Mouse (Mus musculus): ENCODE data around the gene Bcl7b.
A peak's percentile ranks its signal among the peaks of the same experiment; 100 is the strongest.

The Bcl7b gene

DNA sequence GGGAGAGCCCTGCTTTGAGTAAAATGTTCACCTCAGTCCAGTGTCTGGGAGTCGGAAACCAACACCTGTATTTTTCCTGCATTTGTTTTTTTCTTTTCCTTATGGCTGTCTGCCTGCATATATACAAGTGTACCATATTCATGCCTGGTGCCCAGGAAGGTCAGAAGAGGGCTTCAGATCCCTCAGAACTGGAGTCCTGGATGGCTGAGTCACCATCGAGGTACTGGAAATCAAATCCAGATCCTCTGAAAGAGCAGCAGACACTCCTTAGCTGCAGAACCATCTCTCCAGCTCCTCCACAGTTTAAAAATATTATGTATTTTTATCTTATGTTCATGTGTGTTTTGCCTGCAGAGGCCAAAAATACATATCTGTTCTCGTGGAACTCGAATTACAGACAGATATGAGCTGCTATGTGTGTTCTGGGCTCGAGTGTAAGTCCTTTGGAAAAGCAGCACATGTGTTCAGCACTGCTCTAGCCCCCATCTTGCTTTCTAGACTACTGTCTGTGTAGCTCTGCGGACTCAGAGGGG is 3.7 kb downstream of the Bcl7b start:
- no peak for DNase-seq

DNA sequence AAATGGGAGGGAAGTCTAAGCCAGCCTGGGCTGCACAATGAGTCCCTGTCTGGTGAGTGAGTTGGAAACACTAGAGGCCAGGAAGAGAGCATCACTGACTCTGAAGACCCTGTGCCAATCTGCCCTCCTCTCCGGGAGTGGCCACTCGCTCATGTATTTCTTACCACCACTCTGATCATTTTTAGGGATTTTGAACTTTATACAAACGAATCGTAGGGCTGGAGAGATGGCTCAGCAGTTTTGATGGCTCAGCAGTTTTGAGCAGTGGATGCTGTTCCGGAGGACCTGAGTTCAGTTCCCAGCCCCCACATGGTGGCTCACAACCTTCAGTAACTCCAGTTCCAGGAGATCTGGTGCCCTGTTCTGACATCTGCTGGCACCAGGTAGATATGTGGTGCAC is 4.9 kb downstream of the Bcl7b start:
- DNase-seq = no peak

DNA sequence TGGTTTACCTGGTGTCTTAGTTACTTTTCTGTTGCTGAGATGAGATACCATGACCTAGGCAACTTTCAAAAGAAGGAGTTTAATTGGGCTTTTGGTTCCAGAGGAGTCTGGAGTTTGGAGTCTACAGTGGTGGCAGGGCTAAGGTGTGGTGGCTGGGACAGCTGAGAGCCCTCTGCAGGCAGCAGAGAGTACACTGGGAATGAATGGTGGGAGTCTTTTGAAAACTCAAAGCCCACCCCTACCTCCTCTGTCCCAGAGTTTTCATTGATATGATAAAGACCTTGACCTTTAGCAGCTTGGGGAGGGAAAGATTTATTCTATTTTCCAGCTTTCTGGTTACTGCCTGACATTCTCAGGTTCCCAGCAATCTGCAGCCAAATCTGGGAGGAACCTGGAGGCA is 7.0 kb downstream of the Bcl7b start:
- DNase-seq = no peak

DNA sequence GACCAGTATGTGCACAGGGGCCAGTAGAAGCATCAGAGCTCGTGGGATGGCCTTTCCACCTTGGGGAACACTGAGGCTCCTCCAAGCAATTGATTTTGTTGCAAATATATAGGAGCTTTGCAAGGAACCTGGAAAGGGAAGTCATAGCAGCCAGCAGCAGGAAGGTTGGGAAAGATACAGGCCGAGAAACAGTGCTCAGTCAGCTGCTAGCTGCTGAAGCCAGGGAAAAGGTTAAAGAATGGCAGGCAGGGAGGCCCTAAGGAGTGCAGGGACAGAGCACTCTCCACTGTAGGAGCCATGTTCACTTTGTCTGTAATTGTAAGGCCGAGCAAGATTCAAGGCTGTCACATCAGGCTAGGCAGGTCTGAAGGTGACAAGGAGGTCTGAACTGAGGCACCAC is 10.4 kb downstream of the Bcl7b start:
- no peak for DNase-seq

DNA sequence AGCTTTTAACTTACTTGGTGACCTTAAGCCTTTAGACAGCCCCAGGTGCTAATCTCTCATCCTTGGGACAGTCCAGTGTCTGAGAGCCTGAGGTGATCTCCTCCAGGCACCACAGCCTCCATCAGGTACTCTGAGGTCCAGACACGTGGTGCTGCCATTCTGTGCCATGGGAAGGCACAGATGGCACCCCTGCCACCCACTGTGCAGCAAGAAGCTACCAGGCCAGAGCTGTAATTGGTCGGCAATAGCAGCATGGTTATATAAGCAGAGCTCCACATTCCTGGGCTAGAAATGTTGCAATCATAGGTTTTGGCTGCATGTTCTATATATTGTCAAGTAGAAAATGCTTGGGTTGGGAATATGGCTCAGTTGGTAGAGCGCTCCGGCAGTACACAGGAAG is 10.9 kb downstream of the Bcl7b start:
- DNase-seq = no peak

DNA sequence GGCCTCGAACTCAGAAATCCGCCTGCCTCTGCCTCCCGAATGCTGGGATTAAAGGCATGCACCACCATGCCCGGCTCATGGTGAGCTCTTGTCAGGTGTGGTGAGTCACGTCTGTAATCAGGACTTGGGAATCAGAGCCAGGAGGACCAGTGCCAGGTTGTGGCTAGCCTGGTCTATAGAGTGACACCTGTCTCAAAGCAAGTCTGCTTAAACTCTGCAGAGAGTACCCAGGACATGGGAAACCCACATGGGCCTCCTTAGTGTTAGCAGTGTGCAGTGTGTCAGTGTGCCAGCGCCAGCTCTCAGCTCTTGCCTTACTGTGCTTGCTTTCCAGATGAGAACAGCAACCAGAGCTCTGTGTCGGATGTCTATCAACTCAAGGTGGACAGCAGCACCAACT is 11.5 kb downstream of the Bcl7b start:
- DNase-seq = no peak

DNA sequence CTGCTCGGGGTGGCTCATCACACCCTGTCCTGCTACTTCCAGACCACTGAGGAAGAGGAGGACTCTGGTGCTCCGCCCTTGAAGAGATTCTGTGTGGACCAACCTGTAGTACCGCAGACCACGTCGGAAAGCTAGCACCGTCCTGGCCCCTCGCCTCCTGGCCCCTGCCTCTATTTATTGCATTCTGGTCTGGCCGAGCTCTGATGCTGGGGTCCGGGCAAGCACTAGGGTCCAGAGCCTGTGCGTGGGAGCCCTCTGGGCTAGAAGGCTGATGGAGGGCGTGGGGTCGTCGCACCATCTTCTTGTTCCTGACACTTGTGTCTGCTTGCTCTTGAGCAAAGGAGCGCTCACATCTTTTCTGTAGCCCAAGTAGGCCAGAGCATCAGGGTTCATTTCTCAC is 12.7 kb downstream of the Bcl7b start:
- no peak for DNase-seq

DNA sequence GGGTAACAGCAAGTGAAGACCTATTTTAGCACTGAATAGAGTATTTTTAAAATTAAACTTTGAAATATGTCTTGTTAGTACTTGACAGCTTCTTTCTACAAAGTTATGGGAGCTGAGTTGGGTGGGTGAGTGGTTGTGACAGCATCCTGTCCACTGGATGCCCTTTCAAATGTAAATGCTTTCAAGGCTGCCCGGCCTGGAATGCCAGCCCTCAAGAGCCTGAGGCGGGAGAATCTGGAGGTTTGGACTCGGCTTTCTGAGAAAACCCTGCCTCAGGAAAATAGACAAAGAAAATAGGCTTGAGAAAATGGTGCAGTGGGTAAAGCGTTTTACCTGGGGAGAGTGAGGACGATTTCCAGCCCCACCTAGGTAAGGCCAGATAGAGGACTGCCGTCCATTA is 13.7 kb downstream of the Bcl7b start:
- no peak for DNase-seq

DNA sequence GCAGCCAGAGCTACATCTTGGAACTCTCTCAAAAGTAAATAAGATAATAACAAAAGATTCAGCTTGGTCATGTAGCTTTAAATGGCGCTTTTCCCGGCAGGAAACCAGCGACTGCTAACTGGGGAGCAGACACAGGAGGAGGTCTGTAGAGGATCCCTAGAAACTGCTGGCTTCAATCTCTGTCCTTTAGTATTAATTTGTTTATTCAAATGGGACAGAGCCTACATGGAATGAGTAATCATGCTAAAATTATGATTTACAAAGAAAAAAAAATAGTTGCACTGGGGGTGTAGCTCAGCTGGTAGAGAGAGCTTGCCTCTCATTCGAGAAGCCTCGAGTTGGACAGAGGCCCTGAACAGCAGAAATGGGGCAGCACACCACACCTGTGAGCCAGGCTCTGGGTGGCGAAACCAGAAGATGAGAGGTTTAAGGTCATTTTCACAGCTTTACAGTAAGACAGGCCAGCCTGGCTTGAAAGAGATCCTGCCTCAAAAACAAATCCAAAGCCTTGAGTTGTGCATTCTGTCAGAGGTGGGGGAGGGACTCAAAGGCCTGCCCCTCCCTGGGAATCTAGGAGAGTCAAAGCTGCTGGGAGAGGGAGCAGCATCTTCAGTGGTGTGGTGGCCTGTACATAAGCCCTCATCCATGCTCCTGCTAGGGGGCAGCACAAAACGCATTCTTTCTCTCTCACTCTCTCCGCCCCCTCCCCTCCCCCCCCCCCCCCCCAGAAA is 15.2 kb downstream of the Bcl7b start:
- DNase-seq = no peak

DNA sequence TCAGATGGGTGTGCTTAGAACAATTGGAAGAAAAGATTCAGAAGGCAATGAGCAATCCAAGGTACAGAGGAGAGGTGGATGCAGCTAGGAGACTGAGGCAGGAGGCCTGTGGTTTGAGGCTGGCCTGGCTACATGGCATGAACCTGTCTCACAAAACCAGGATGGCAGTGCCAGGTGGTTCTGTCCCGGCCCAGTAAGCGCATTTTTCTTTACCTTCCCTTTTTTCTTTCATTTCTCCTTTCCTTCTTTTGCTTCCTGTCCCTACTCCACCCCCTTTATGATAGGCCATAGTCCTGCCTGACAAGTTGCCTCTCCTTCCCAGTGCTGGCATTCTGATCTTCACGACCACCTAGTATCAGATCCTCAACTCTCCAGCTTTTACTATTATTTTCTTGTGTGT is 16.9 kb downstream of the Bcl7b start:
- no peak for DNase-seq

DNA sequence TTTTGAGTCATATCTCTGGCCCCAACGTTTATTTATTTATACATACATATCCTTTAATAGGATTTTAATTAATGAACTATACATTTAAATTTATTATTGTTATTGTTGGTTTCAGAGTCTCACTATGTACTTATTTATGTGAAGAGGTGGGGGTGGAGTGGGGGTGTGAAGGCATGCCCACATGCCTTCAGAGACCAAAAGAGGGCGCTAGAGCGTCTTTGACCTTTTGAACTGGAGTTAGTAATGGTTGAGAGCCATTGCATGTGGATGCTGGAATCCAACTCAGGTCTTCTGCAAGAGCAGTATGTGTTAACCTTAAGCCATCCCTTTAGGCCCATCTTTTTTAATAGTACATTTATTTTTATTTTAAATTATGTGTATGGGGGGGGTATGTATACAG is 17.5 kb downstream of the Bcl7b start:
- peak; percentile 21 to 33 for DNase-seq

DNA sequence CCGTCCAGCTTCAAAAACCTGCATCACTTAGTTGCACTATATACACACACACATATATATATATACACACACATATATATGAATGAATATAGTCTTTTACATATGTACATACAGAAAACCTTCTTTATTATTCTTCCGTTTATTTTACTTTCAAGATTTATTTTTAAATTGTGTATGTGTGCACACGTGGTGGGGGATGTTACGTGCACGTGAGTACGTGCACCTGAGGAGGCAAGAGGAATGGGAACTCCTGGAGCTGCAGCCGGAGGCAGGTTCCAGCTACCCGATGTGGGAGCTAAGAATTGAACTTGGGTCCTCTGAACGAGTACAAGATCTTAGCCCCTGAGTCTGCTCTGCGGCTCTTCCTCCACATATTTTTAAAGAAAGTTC is 18.1 kb downstream of the Bcl7b start:
- DNase-seq = no peak

DNA sequence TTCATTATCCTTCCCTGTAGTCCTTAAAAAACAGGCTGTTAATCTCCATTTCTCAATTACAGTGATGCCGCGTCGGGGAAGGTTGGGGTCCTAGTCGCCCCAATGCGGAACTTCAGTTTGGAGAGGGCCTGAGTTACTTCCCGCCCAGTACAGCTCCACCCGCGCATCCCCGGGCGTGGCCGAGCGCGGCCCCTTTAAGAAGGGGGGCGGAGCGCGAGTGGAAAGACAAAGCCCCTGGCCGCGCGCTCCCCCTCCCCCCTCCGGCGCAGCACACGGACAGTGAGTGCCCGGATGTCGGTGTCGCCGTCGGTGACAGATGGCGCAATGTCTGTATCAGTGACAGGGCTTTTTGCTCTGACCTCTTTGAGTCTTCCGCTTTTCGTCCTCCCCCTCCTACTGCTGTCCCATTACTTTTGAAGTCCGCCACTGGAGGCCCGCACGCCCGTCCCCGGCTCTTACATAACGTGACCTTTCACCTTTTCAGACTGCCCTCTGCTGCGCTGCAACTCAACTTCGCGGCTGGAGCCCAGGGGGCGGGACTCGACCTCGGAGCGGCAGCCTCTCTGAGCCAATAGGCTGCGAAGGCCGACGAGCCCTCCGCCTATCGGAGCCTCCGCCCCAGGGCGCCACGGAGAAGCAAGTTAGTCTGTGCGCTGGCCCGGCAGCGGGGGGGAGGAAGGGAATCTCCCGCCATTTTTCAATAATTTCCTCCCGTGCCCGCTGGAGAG is 18.7 kb downstream of the Bcl7b start, which contains the start of gene Baz1b:
Gene Baz1b, plus strand, starts transcription at position 644 of the 728 bp plus-strand sequence.
- peak; percentile 96 to 99 for DNase-seq

DNA sequence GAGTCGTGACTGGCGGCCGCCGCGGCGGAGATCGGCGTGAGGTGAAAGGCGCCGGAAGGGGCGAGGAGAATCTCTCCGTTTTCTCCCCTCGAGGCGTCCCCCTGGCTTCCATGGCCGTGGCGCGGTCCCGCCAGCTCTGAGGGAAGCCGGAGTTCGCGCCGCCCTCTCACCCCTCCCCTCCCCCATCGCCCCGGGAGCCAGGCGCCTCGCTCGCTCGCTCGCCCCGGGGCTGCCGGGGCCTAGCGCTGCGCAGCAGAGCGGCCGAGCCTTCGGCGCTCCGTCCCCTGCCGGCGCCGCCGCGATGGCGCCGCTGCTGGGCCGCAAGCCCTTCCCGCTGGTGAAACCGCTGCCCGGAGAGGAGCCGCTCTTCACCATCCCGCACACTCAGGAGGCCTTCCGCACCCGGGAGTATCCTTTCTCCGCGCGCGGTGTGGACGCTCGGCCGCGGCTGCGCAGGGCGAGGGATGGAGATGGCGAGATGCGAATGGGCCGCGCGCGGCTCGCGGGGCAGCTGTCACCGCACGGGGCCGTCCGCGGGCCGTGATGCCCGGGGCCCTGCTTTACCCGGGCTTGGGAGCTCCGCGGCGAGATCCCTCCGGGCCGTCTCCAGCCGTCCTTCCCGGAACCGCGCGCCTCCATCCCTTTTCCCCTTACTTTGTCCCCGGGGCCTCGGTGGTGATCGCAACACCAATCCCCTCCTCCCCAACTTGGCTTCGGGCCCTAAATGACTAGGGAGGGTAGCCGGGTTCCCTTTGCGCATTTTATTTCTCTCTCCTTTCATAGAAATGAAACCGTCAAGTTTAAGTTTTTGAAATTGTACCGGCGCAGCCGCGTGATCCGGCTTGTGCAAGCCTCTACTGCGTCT is 19.5 kb downstream of the Bcl7b start:
- no peak for DNase-seq

DNA sequence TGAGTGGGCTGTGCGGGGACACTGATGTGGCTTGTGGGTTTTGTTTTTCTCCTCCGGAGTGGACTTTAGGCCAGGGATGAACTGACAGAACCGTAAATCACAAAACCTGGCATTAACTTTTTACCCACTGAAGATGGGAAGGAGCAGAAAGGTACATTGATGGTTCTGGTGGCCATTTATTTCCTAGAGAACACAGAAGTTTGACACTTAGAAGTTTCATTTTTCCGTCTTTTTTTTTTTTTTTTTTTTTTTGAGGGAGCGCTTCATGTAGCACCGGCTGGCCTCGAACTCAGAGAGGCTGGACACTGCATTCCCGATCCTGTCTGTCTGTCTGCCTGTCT is 20.1 kb downstream of the Bcl7b start:
- DNase-seq = no peak

DNA sequence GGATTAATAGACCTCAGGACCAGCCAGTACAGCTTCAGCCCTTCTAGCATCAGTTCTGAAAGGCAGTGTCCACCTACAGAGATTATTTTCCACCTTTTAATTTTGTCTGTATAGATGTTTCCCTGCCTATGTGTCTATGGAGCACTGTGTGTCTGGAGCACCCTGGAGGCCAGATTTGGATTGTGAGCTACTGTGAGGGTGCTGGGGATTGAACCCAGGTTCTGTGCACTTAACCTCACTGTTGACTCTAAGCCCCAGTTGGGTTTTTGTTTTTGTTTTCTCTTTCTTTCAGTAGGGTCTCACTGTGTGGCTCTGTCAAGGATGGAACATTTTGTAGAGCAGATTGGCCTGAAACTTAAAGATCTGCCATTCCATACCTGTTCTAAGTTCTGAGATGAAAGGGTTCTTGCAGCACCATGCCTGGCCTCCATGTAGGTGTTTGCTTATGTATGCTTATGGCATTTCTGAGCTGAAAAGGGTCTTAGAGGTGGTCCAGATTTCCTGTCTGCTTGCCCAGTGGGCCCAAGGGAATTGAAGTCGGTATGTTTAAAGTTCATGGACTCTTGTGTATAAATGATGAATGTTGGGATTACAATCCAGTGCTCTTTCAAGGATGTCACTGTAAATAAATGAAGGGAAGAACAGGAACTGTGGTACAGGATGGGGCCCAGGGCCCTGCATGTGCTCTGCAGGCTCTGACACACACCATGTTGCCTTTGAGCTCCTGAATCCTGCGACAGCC is 21.4 kb downstream of the Bcl7b start:
- DNase-seq = no peak

DNA sequence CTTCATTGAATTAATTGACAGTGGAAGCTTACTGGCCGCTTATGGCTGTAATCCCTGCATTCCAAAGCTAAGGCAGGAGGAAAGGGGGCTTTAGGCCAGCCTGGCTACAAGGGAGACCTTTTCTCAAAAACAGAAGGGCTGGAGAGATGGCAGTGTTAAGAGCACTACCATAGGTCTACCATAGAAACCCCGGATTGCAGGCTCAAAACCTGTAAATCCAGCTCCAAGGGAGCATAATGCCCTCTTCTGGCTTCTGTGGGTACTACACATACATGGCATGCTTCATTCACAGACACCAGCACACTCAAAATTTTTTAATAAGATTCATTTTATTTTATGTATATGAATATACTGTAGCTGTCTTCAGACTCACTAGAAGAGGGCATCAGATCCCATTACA is 23.5 kb downstream of the Bcl7b start:
- DNase-seq = peak; percentile 44 to 57

DNA sequence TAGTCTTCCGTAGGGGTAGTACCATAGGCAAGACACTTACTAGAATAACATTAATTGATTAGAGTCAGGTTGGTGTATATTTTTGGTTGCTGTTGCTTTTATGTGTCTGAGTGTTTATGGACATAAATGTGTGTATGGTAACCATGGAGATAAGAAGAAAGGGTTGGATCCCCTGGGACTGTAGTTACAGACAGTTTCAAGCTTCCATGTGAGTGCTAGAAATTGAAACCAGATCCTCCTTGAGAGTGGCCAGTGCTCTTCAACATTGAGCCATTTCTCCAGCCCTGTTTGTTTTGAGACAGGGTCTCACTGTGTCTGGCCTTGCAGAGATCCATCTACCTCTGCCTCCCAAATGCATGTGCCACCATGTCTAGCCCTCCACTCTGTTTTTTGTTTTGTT is 24.3 kb downstream of the Bcl7b start:
- DNase-seq = no peak

DNA sequence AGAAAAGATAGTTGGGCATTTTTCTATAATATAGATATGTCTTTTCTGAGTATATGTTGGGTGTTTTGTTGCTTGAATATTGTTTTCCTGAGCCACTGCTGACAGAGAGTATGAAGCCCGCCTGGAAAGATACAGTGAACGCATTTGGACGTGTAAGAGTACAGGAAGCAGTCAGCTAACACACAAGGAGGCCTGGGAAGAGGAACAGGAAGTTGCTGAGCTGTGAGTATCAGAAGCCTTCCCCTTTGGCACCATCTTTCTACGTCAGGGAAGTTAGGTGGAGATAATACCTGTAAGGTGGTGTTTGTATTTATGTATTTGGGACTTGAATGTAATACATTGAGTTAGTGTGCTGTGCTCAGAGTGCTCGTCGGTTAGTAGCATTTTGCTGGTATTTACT is 28.3 kb downstream of the Bcl7b start:
- no peak for DNase-seq

DNA sequence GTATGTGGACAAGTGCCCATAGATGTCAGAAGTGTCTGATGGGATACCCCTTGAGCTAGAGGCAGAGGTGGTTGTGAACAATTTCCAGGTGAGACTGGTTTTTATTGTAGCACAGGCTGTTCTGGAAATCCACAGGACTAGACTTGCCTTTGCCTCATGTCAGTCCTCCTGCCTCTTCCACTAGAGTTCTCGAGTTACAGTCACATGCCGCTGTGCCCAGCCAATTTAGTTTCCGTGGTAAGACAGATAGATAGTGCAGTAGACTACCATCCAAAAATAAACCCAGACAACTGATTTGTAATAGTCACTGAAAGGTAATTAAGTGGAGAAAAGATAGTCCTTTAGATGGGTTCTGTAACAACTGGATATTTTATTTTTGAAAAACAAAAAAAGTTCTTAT is 34.7 kb downstream of the Bcl7b start:
- no peak for DNase-seq

DNA sequence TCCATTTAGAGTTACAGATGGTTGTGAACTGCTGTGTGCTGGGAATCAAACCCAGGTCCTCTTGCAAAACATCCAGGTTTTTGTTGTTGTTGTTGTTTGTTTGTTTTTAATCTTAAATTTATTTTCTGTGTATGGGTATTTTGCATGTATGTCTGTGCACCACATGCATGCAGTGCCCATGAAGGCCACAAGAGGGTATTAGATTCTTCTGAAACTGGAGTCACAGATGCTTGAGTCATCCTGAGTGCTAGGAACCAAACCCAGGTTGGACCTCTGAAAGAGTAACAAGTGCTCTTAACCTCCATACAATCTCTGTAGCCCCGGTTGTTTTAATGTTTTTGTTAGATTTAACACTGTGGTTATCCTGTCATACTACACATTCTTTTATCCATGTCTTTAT is 40.1 kb downstream of the Bcl7b start:
- no peak for DNase-seq

DNA sequence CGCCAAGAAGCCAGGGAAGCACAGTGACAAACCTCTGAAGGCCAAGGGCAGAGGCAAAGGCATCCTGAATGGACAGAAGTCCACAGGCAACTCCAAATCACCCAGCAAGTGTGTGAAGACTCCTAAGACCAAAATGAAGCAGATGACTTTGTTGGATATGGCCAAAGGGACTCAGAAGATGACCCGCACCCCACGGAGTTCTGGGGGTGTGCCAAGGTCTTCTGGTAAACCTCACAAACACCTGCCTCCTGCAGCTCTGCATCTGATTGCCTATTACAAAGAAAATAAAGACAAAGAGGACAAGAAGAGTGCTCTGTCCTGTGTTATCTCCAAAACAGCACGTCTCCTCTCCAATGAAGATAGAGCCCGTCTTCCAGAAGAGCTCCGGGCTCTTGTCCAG is 48.8 kb downstream of the Bcl7b start:
- no peak for DNase-seq

DNA sequence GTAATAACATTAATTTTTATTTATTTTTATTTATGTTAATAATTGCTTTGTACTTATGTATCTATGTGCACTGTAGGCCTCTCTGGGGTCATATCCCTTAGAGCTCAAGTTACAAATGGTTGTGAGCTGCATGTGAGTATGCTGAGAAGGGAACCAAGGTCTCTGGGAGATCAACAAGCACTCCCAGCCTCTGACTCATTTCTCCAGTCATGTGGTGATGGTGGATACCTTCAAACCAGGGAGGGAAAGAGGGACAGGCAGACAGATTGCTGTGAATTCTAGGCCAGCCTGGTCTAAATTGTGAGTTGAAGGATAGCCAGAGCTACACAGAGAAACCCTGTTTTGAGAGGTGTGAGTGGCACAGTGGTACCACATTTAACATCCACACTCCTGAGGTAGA is 52.9 kb downstream of the Bcl7b start:
- DNase-seq = no peak

Measured in thymus, postnatal 36 days (tissue).